Mouse (Mus musculus) olfactory bulb, adult 2 months (tissue): ENCODE measurements at regions not wholly inside any gene's neighbourhood (a gene's known extent, or its start where the extent isn't known, plus 50 kb on each side); places are given as distances from the start of the nearest gene placed in this dataset.

Experiments
- H3K27ac ChIP-seq: fragments of 200-500 bp; 2 replicates; pipeline ENCODE4 v1.5.1; 2012; ENCODE audit warnings: low read depth, low read length; ENCODE audit not compliant: insufficient read depth
- H3K4me1 ChIP-seq: fragments of 200-500 bp; 2 replicates; pipeline ENCODE4 v1.6.1; 2012; ENCODE audit warnings: low read length; ENCODE audit not compliant: control insufficient read depth, insufficient read depth
- H3K4me3 ChIP-seq: fragments of 200-500 bp; 2 replicates; pipeline ENCODE4 v1.5.1; 2012; ENCODE audit warnings: mild to moderate bottlenecking, low read depth, low read length, moderate library complexity; ENCODE audit not compliant: insufficient read depth
- CTCF ChIP-seq: fragments of 200-500 bp; IDR thresholded peaks from 2 replicates; pipeline ENCODE4 v1.5.1; 2012; ENCODE audit warnings: low read depth, mild to moderate bottlenecking, low read length, moderate library complexity; ENCODE audit not compliant: insufficient read depth
- POLR2A ChIP-seq: fragments of 200-500 bp; IDR thresholded peaks from 2 replicates; pipeline ENCODE4 v1.6.1; 2012; ENCODE audit warnings: mild to moderate bottlenecking, low read depth, low read length, moderate library complexity; ENCODE audit not compliant: insufficient read depth
- WGBS: fragments of 180-500 bp; shearing (Covaris S2); methylation state at CpG from one replicate; pipeline ENCODE4 v1.1.7; 2018; 5-methylcytosine and 5-hydroxymethylcytosine counted together

DNA sequence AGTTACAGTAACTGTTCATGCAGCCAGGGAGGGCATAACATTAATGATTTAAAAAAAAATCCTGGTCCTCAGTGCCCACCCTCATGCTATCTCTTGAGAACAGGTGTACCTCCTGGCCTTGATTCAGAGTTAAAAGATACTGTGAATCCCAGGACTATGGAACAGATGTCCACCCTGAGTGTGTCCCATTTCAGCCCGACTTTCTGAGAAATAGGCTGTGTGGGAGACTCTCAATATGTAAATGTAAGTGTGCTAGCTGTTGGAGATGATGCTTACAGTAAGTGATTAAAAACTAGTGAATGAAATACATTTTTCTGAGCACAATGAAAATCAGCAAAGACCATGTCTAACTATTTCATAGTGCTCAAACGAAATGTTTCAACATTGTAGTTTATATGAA is 219.2 kb downstream of the Etaa1 start:
- H3K4me3 ChIP-seq: no peak overlapping the region
- WGBS: 84% methylated on average over 2 of the region's 2 CpGs
- no peak overlapping the region for H3K27ac ChIP-seq
- H3K4me1 ChIP-seq: no peaks in the 10 kb centered on the region
- TF ChIP-seq POLR2A: no peak
- no peak for TF ChIP-seq CTCF

DNA sequence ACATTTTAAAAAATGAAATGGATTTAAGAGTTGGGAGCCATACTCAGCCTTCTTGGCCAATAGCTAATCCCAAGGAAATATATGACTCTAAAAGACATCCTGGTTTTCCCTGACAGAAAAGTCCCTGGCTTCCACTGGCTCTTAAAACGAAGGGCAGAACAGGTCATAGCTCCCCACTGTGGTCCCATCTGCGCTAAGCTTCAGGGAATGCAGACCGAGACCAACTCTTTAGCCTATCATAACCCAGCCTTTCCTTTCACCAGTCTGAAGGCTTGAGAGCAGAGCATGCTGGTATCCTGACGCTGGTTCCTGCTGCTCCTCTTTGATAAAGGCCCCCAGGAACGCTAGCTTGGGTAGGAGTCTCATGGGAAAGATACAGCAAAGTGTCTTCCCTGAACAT is 214.8 kb downstream of the Etaa1 start:
- Histone ChIP-seq H3K4me3 (no peak overlapping the region), H3K4me1 (no peaks in the 10 kb centered on the region), H3K27ac (no peak overlapping the region)
- 60% methylated on average over 5 of the region's 5 CpGs for WGBS
- TF ChIP-seq CTCF (no peak), POLR2A (no peak)

DNA sequence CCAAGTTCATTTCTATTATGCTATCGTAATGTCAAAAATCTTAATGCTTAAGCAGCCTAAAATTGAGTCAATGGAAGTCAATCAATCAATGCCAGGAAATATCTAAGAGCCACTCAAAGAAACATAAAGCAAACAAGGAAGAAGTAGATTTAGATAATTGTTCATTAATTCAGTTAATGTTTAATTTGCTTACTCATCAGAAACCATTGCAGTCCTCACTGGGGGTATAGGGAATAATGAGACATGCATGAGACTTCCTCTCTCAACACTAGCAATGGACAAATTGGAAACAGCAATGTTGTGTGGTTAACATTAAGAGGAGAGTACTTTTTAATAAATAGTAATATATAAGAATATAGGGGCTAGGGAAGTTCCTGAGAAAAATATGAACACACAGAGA is 209.9 kb downstream of the Etaa1 start:
- TF ChIP-seq POLR2A (no peak), CTCF (no peak)
- H3K4me1 ChIP-seq: no peaks in the 10 kb centered on the region
- WGBS: 95% methylated on average over 1 of the region's 1 CpGs

DNA sequence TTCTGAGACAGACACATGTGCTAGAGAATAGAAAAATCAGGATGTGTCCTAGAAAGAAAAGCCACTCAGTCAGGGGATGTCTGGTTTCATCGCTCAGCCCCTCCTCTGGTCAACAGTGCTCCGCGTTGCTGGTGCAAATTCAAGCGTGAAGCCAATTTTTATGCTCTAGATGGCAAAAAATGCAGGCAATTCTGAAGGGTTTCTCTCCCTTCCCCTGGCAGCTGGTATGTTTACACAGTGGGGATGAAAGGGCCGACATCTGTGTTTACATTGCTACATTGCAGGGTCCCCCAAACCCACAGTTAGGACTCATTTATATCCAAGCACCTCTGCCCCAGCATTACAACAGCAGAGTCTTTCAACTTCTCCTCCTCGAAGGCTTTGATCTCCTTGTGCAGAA is 203.3 kb downstream of the Etaa1 start:
- H3K27ac ChIP-seq: no peak overlapping the region
- no peaks in the 10 kb centered on the region for H3K4me1 ChIP-seq
- TF ChIP-seq CTCF: no peak
- TF ChIP-seq POLR2A: no peak
- H3K4me3 ChIP-seq: no peak overlapping the region
- 41% methylated on average over 6 of the region's 6 CpGs for WGBS

More for the DNA sequence above, 209.9 kb downstream of the Etaa1 start:
- Histone ChIP-seq H3K4me3 (no peak overlapping the region), H3K27ac (no peak overlapping the region)

DNA sequence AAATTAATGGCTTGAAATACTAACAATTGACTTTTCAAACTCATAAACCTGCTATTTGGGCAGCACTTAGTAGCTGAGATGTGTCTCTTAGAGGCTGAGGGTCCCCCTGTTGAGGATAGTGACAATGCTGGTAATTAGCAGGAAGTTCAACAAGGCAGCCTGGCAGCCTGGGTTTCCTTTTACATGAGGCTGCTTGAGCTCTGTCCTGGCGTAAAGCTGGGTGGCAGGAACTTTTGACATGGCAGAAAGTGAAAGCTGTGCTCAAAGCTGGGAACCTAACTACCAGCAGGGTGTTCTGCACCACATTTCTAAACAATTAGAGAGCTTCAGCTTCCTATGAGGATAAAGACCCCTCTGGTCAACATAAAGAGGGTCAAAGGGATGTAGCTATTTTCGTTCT is 194.5 kb downstream of the Etaa1 start:
- 78% methylated on average over 2 of the region's 2 CpGs for WGBS
- Histone ChIP-seq H3K27ac (no peak overlapping the region), H3K4me3 (no peak overlapping the region), H3K4me1 (no peaks in the 10 kb centered on the region)
- TF ChIP-seq CTCF: no peak
- no peak for TF ChIP-seq POLR2A

DNA sequence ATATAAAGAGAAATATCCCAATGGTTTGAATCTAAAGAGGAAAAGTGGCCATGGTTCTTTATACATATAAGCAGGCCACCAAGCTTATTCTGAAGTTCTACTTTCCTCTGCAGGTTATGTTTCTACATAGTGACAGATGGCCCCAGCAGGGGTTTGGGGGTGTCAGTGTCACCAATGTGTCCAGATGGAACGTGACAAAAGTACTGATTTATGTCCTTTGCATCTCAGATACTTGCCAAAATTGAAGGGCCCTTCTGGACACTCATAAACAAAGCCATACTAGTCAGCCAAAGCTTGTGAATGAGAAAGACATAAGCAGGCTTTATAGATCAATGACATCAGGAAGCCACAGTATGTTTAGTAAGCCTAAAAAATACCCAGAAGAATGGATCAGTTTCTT is 190.3 kb downstream of the Etaa1 start:
- WGBS: 54% methylated on average over 1 of the region's 1 CpGs
- H3K27ac ChIP-seq: no peak overlapping the region
- no peak overlapping the region for H3K4me3 ChIP-seq
- TF ChIP-seq POLR2A: no peak
- H3K4me1 ChIP-seq: no peaks in the 10 kb centered on the region

DNA sequence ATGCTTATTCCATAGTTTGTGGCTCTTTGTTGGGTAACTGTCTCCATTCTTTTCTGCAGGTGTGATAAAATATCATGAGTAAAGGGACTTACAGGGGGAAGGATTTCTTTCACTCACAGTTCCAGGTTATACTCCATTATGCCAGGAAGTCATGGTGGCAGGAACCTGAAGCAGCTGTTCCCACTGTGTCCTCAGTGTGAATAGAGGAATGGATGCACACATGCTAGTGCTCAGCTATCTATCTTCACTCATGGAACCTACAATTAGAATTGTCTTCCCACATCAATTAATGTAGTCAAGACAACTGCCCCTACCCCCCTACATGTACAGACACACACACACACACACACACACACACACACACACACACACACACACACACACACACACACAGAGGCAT is 189.5 kb downstream of the Etaa1 start:
- Histone ChIP-seq H3K27ac (no peak overlapping the region), H3K4me1 (no peaks in the 10 kb centered on the region), H3K4me3 (no peak overlapping the region)
- no peak for TF ChIP-seq POLR2A
- TF ChIP-seq CTCF: no peak

DNA sequence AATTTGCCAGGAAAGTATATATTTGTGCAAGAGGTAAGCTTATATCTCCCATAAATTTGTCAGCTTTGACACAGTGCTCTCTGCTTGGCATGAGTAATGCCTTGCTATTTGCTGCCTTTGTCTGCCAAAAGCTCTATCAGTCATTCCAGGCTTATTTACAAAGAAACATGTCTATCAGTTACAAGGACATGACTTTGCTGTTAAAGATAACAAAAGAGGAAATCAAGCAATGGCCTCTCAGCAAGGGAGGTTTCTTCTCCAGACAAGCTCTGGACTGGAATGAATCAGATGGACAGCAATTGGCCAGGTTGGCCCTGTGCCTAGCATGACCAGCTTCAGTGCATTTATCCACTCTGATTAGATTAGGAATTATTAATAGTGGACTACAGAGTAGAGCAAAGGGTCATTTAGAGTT is 185.3 kb downstream of the Etaa1 start:
- no peak overlapping the region for H3K4me3 ChIP-seq
- no peaks in the 10 kb centered on the region for H3K4me1 ChIP-seq
- no peak overlapping the region for H3K27ac ChIP-seq
- TF ChIP-seq POLR2A: no peak
- no peak for TF ChIP-seq CTCF

DNA sequence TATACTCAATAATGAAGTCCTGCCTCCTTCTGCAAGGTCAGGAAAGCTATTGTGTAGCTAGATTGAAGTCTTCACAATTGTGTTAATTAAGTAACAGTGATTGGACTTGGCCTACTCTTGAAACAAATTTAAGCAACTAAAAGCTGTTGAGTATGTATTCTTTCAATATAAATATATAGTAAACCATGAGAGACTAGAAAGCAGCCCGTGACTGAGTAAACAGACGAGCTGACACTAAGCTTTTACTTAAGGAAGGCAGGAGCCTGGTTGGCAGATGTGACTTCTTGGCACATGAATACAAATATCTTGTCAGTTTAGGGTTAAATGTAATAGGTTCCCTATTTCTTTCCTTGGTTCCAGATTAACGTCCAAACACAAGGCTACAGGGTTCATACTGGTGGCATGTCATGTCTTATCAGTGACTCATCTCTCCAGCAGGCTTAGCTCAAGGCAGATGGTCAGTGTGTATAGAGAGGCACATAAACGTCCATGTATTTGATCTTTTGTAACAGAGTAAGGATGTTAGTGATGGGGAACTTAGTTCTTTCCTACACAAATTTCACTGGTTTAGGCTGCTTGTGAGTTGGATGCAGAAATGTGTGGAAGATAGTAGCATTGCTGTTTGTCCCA is 184.7 kb downstream of the Etaa1 start:
- Histone ChIP-seq H3K27ac (no peak overlapping the region), H3K4me3 (no peak overlapping the region), H3K4me1 (no peaks in the 10 kb centered on the region)
- 57% methylated on average over 4 of the region's 4 CpGs for WGBS
- no peak for TF ChIP-seq CTCF
- TF ChIP-seq POLR2A: no peak

DNA sequence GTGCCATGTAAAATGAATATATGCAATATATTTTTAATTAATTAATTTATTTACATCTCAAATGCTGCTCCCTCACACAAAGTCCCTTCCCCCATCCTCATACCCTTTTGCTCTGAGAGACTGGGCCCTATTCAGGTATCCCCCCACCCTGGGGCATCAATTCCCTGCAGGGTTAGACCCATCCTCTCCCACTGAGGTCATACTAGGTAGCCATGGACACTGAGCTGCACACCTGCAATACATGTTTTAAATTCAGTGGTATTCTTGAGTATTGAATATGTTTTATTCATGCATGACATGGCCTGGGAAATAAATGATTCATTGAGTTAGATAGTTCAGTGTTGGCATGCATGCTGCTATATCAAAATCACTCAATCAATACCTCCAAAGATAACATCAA is 156.0 kb downstream of the Etaa1 start:
- no peak for TF ChIP-seq POLR2A
- no peak for TF ChIP-seq CTCF
- H3K4me1 ChIP-seq: no peaks in the 10 kb centered on the region
- no peak overlapping the region for H3K27ac ChIP-seq
- no peak overlapping the region for H3K4me3 ChIP-seq
